Mouse (Mus musculus) erythroblast, embryonic 14.5 days (primary cell): ENCODE measurements at regions not wholly inside any gene's neighbourhood (a gene's known extent, or its start where the extent isn't known, plus 50 kb on each side); places are given as distances from the start of the nearest gene placed in this dataset.

Experiments used
- H3K27me3 ChIP-seq: 2 replicates; pipeline ENCODE4 v1.6.1; 2012; ENCODE audit warnings: inconsistent platforms; ENCODE audit not compliant: control insufficient read depth
- H3K36me3 ChIP-seq: 2 replicates; pipeline ENCODE4 v1.6.1; 2012; ENCODE audit warnings: mild to moderate bottlenecking, inconsistent platforms; ENCODE audit not compliant: control insufficient read depth
- H3K4me1 ChIP-seq: 2 replicates; pipeline ENCODE4 v1.6.1; 2012; ENCODE audit warnings: inconsistent platforms; ENCODE audit not compliant: control insufficient read depth
- H3K4me3 ChIP-seq: replicated peaks from 2 replicates; pipeline ENCODE3; 2012; ENCODE audit warnings: moderate library complexity, mild to moderate bottlenecking, inconsistent platforms
- H3K9me3 ChIP-seq: 2 replicates; pipeline ENCODE4 v1.6.1; 2012; ENCODE audit warnings: low read length, inconsistent platforms, mixed read lengths; ENCODE audit not compliant: control insufficient read depth
- GATA1 ChIP-seq: IDR thresholded peaks from 2 replicates; pipeline ENCODE4 v1.6.1; 2012; ENCODE audit warnings: low read length, inconsistent platforms, mixed read lengths
- TAL1 ChIP-seq: IDR thresholded peaks from 3 replicates; pipeline ENCODE4 v1.6.1; 2012; ENCODE audit warnings: low read length, inconsistent platforms, mixed read lengths

DNA sequence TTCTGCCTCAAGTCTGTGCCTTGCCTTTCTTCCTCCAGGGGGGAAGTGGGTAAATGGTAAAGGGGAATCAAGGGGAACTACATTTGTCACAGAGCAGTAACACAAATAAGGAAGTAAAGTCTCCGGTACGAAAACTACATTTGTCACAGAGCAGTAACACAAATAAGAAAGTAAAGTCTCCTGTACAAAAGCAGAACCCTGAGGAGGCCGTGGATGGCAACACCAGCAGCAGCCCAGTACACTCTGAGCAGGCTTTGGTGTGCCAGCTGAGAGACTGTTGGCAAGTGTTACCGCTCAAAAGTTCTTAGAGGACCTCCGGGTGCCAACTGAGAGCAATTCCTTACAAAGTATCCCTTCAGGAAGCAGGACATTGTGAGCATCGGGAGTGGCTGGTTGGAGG lies 90.9 kb downstream of the Hes1 start:
- Histone ChIP-seq H3K4me1 (no peaks in the 10 kb centered on the region; the same call in 1 of the 2 replicates), H3K27me3 (no peaks in the 10 kb centered on the region), H3K36me3 (no peaks in the 10 kb centered on the region), H3K4me3 (no peak overlapping the region), H3K9me3 (no peaks in the 10 kb centered on the region)
- TF ChIP-seq GATA1, result no peak
- no peak for TF ChIP-seq TAL1

- Histone ChIP-seq H3K4me1 (peaks cover 5% of the 10 kb centered on the region), H3K4me3 (no peak overlapping the region), H3K9me3 (no peaks in the 10 kb centered on the region), H3K36me3 (no peaks in the 10 kb centered on the region), H3K27me3 (no peaks in the 10 kb centered on the region)
- no peak for TF ChIP-seq TAL1
- TF ChIP-seq GATA1, result no peak
These were observed 91.5 kb downstream of the Hes1 start for GRCm38 (mm10) chr16:30155486-30156246.

GRCm38 (mm10) chr16:30158184-30158583 lies 94.0 kb downstream of the Hes1 start:
- Histone ChIP-seq H3K4me1 (peaks cover 5% of the 10 kb centered on the region), H3K27me3 (no peaks in the 10 kb centered on the region), H3K36me3 (no peaks in the 10 kb centered on the region), H3K9me3 (no peaks in the 10 kb centered on the region), H3K4me3 (no peak overlapping the region)
- TF ChIP-seq TAL1, result no peak
- TF ChIP-seq GATA1, result no peak

GRCm38 (mm10) chr16:30160399-30160798 lies 96.2 kb downstream of the Hes1 start:
- Histone ChIP-seq H3K27me3 (no peaks in the 10 kb centered on the region), H3K36me3 (no peaks in the 10 kb centered on the region), H3K4me3 (no peak overlapping the region), H3K9me3 (no peaks in the 10 kb centered on the region), H3K4me1 (peaks cover 5% of the 10 kb centered on the region)
- TF ChIP-seq GATA1, result no peak
- TF ChIP-seq TAL1, result no peak

- H3K4me1 ChIP-seq, result peaks cover 5% of the 10 kb centered on the region
These were observed 99.1 kb downstream of the Hes1 start for GRCm38 (mm10) chr16:30163303-30163702.

GRCm38 (mm10) chr16:30165667-30166180 lies 101.5 kb downstream of the Hes1 start:
- no peaks in the 10 kb centered on the region for H3K36me3 ChIP-seq
- no peak for TF ChIP-seq GATA1
- TF ChIP-seq TAL1, result no peak
- H3K9me3 ChIP-seq, result peaks cover 2% of the 10 kb centered on the region; the same call in 1 of the 2 replicates
- no peak overlapping the region for H3K4me3 ChIP-seq
- H3K4me1 ChIP-seq, result no peaks in the 10 kb centered on the region
- no peaks in the 10 kb centered on the region for H3K27me3 ChIP-seq

More at GRCm38 (mm10) chr16:30163303-30163702, 99.1 kb downstream of the Hes1 start:
- H3K4me3 ChIP-seq, result no peak overlapping the region
- TF ChIP-seq GATA1 (no peak), TAL1 (no peak)
- H3K27me3 ChIP-seq, result no peaks in the 10 kb centered on the region
- no peaks in the 10 kb centered on the region for H3K36me3 ChIP-seq
- H3K9me3 ChIP-seq, result peaks cover 2% of the 10 kb centered on the region; the same call in 1 of the 2 replicates

- peaks cover 1% of the 10 kb centered on the region; the same call in 1 of the 2 replicates for H3K4me1 ChIP-seq
- no peaks in the 10 kb centered on the region for H3K27me3 ChIP-seq
- TF ChIP-seq GATA1 (no peak), TAL1 (no peak)
- no peak overlapping the region for H3K4me3 ChIP-seq
- no peaks in the 10 kb centered on the region for H3K36me3 ChIP-seq
- no peaks in the 10 kb centered on the region for H3K9me3 ChIP-seq
These were observed 95.8 kb downstream of the Cpn2 start for GRCm38 (mm10) chr16:30171381-30172079.

GRCm38 (mm10) chr16:30172136-30172731 lies 95.1 kb downstream of the Cpn2 start:
- Histone ChIP-seq H3K4me1 (peaks cover 1% of the 10 kb centered on the region; the same call in 1 of the 2 replicates), H3K4me3 (no peak overlapping the region), H3K27me3 (no peaks in the 10 kb centered on the region), H3K36me3 (no peaks in the 10 kb centered on the region), H3K9me3 (no peaks in the 10 kb centered on the region)
- no peak for TF ChIP-seq TAL1
- TF ChIP-seq GATA1, result no peak

DNA sequence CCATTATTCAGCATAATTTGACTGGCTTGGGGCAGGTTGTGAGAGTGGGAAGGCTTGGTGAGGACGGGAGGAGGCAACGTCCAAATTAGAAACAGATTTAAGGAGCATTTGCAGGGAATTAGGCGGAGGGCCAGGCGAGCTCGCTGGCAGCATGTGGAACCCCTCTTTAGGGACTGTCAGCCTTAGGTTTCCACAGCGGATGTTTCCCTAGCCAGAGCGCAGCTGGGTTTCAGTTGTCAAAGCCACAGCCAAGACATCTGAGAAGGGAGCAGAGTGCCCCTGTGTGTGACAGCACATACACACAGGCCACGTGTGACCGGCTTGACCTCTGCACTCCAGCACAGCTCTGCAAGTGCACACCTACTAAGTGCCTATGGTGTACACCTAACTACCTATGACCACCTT lies 94.5 kb downstream of the Cpn2 start:
- no peak for TF ChIP-seq TAL1
- no peak for TF ChIP-seq GATA1
- Histone ChIP-seq H3K4me1 (peaks cover 1% of the 10 kb centered on the region; the same call in 1 of the 2 replicates), H3K9me3 (no peaks in the 10 kb centered on the region), H3K27me3 (no peaks in the 10 kb centered on the region), H3K36me3 (no peaks in the 10 kb centered on the region), H3K4me3 (no peak overlapping the region)
